Mouse (Mus musculus): ENCODE measurements around the gene Tmpo. TPM values are rescaled to one million over a fixed set of nuclear protein-coding genes. Genes with fewer than 3 reads are reported as not detected.

The Tmpo gene
- total RNA-seq, 2 experiments from 2014 or later, result 43.5 to 46.7 TPM

DNA sequence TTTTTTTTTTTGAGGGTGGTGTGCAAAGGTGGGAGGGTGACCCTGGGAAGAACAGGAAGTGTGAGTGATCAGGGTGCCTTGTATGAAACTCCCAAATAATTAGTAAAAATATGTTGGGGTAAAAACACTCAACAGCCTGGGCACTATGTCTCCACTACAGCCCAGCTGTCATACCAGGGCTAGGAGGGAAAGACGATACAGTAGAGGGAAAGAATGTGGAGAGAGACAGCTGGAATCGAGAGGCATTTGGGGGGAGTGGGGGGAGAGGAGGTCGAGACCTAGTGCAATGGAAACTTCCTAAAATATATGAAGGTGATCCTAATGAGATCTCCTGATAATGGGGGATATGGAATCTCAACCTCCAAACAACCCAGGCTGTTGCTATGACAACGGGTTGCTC is 71.3 kb downstream of the Tmpo start:
- no peak for DNase-seq

DNA sequence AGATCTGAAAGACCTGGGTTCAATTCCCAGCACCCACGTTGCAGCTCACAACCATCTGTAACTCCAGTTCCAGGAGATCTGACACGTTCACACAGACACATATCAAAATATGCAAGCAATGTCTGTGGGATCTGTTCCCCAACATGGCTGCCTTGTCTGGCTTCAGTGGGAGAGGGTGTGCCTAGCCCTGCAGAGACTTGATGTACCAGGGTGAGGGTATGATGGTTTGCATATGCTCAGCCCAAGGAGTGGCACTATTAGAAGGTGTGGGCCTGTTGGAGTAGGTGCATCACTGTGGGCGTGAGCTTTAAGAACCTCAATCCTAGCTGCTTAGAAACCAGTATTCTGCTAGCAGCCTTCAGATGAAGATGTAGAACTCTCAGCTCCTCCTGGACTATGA is 75.1 kb downstream of the Tmpo start:
- no peak for DNase-seq

DNA sequence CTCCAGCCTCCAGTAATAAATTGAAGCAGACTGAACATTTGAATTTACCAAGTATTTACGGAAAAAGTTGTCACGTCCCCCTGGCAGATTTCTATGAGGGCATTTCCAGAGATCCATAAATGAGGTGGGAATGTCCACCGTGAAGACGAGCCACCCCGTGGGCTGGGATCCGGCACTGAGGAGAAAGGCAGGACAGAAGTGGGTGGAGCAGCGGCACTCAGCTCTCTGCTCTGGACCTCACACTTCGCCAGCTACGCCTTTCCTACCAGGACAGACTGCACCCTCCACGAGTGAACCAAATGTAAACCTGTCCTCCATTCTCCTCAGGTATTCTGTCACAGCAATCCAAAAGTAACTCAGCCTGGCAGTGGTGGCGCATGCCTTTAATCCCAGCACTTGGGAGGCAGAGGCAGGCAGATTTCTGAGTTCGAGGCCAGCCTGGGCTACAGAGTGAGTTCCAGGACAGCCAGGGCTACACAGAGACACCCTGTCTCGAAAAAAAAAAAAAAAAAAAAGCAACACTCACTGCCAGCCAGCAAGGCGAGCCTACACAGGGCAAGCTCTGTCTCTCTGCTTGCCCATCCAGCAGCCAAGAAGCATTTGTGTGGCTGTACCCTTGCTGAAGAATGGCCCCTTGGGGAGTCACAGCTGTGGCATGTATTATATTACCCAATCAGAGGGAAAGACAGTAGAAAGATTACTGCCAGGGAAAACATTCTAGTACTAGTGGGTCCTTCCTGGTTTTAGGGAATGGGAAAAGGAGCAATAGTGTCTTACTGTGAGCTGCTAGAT is 78.1 kb downstream of the Tmpo start:
- no peak for DNase-seq

DNA sequence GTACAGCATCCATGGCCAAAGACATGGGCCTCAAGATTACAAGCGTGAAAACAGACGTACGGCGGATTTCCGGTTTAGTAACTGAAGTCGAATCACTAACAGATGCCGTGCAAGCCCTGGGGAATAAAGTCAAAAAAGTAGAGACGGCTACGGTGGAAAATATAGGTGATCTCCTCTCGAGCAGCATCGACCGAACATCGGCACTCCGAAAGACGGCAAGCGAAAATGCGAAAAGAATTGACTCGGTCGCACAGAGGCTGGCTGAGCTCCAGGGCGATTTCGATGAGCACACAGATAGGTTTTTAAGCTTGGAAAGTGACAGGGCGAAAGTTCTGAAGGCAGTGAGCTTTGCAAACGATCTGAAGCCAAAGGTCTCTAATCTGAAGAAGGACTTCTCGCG is 79.2 kb downstream of the Tmpo start:
- no peak for DNase-seq

DNA sequence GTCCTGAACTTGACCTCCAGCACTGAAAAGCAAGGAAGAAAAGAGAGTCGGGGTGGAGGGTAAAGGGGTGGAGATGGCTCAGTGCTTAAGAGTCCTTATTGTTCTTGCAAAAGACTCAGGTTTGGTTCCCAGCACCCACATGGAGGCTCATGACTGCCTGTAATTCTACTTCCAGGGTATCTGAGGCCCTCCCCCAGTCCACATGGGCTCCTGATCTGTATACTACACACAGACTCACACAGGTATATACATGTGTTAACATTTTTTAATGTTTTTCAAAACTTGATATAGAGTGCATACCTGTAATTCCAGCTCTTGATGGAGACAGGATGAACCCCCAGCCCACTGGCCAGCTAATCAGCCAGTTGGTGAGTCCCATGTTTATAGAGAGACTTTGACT is 81.0 kb downstream of the Tmpo start:
- no peak for DNase-seq

DNA sequence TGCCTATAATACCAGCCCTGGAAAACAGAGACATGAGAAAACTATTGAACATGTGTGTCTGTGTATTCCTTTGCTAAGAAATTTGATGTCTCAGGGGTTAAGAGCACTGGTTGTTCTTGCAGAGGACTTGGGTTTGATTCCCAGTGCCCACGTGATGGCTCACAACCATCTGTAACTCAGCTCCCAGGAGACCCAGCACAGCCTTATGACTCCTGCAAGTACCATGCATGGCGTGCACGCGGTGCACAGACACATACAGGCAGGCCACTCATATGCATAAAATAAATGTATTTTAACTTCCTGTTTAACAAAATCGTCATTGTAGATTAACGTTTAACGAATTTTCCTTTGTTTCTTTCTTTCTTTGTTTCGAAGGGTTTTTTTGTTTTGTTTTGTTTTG is 83.1 kb downstream of the Tmpo start:
- DNase-seq, result no peak

Other genes starting within 250 kb of the Tmpo start
- 1 to 10 TPM; 2.9 to 3.3 TPM for gene Apaf1, start 98.5 kb downstream of the Tmpo start, total RNA-seq (2021)
- gene Ikbip, start 98.4 kb downstream of the Tmpo start, total RNA-seq (2021), result 10 to 100 TPM in 1 of 2 experiments, 1 to 10 TPM in 1; 9.1 to 12.1 TPM
- 1,000 to 10,000 TPM; 1,149 to 1,195 TPM for gene Slc25a3, start 57.3 kb downstream of the Tmpo start, total RNA-seq (2021)